Mouse (Mus musculus) ES-E14 (cell line): ENCODE data around the gene Spata13. TPM values are rescaled to one million over a fixed set of nuclear protein-coding genes. Genes with fewer than 3 reads are reported as not detected.
A peak's percentile ranks its signal among the peaks of the same experiment; 100 is the strongest.

Experiments
- DNase-seq: peaks from one replicate; pipeline ENCODE4 v3.0.0-alpha.2; 2013; ENCODE audit warnings: low read depth, low spot score
- H3K27ac ChIP-seq: 2 replicates; pipeline ENCODE4 v1.5.1; 2012; ENCODE audit warnings: low read depth, mild to moderate bottlenecking, low read length, moderate library complexity, mixed read lengths; ENCODE audit not compliant: poor library complexity, insufficient read depth, severe bottlenecking
- H3K36me3 ChIP-seq: 2 replicates; pipeline ENCODE4 v1.6.1; 2012; ENCODE audit warnings: mild to moderate bottlenecking, low read length, moderate library complexity, mixed read lengths; ENCODE audit not compliant: control insufficient read depth, poor library complexity, insufficient read depth, severe bottlenecking
- H3K4me1 ChIP-seq, 2 experiments: fragments of 150-350 bp in 1 of 2; sonication (generic) in 1 of 2; 2 replicates each; pipeline ENCODE4 v1.6.1; 2012; ENCODE audit warnings: low read length in 2 of 2, mild to moderate bottlenecking in 1 of 2, mixed read lengths in 1 of 2; ENCODE audit not compliant: control insufficient read depth in 2 of 2, insufficient read depth in 2 of 2, poor library complexity in 1 of 2
- H3K4me3 ChIP-seq, 2 experiments: fragments of 150-350 bp in 1 of 2; sonication (generic) in 1 of 2; 2 replicates each; pipeline ENCODE4 v1.5.1; 2012; ENCODE audit warnings: low read length in 2 of 2, low read depth in 1 of 2, mild to moderate bottlenecking in 1 of 2, mixed read lengths in 1 of 2; ENCODE audit not compliant: insufficient read depth in 1 of 2, poor library complexity in 1 of 2, severe bottlenecking in 1 of 2
- H3K9ac ChIP-seq: 2 replicates; pipeline ENCODE4 v1.6.1; 2012; ENCODE audit warnings: low read depth, mild to moderate bottlenecking, low read length, mixed read lengths; ENCODE audit not compliant: poor library complexity, insufficient read depth, severe bottlenecking
- H3K9me3 ChIP-seq: fragments of 150-350 bp; sonication (generic); 2 replicates; pipeline ENCODE4 v1.6.1; 2012; ENCODE audit warnings: low read depth, mild to moderate bottlenecking, low read length; ENCODE audit not compliant: control insufficient read depth, insufficient read depth
- CHD2 ChIP-seq: IDR thresholded peaks from 2 replicates; pipeline ENCODE4 v1.6.1; 2014; ENCODE audit warnings: mild to moderate bottlenecking, low read depth, low read length, inconsistent platforms
- HCFC1 ChIP-seq: IDR thresholded peaks from 2 replicates; pipeline ENCODE4 v1.6.1; 2012; ENCODE audit warnings: low read length, inconsistent platforms, borderline replicate concordance; ENCODE audit not compliant: insufficient read depth
- MAFK ChIP-seq: IDR thresholded peaks from 2 replicates; pipeline ENCODE4 v1.6.1; 2014; ENCODE audit warnings: mild to moderate bottlenecking, low read depth, low read length, inconsistent platforms; ENCODE audit not compliant: insufficient read depth
- ZC3H11A ChIP-seq: IDR thresholded peaks from 2 replicates; pipeline ENCODE4 v1.6.1; 2012; ENCODE audit warnings: low read depth, mild to moderate bottlenecking, inconsistent platforms, low read length, borderline replicate concordance
- ZNF384 ChIP-seq: IDR thresholded peaks from 2 replicates; pipeline ENCODE4 v1.6.1; 2012; ENCODE audit warnings: low read depth, low read length, inconsistent platforms
- in situ Hi-C, 2 experiments: fragments of 600-800 bp; cut with MboI; formaldehyde crosslinking; loops; one replicate each; pipeline ENCODE4 v1.15.1; 2025; ENCODE audit warnings: low sequenced_read_pairs in 2 of 2, inconsistent platforms in 1 of 2; ENCODE audit not compliant: unreplicated experiment in 2 of 2
- total RNA-seq: library from RNA; depleted of rRNA; stranded (reverse); fragments of 300-350 nt; gene quantifications from 2 replicates; pipeline ENCODE4 v1.2.3, GENCODE M21; 2012

Spata13 gene
- total RNA-seq, 1 experiment: 14.9 TPM

DNA sequence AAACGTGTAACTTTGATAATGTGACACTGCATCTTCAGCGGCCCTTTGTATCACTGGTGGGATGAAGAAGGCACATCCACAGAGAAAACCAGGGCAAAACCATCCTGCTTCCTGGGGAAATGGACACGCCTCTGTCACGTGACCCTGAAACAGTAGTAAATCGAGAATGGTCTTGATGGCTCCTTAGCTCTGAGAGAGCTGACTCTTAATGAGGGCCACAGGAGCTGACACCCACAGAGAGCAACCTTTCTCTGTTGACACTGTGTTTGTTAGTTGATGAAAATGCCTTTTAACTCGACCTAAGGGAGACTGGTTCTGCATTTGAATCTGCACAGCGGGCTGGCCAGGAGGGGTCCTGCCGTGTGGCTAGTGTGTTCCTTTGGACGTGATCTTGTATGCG is 128.0 kb downstream of the Spata13 start:
- Histone ChIP-seq H3K4me3 (no peak overlapping the region), H3K9ac (no peak overlapping the region), H3K9me3 (no peaks in the 10 kb centered on the region), H3K27ac (no peak overlapping the region), H3K36me3 (peaks cover 32% of the 10 kb centered on the region), H3K4me1 (peaks cover 18 to 39% of the 10 kb centered on the region in 2 experiments)
- DNase-seq: no peak
- in situ Hi-C loops: no loop called here
- TF ChIP-seq HCFC1 (no peak), MAFK (no peak), CHD2 (no peak), ZNF384 (no peak), ZC3H11A (no peak)

DNA sequence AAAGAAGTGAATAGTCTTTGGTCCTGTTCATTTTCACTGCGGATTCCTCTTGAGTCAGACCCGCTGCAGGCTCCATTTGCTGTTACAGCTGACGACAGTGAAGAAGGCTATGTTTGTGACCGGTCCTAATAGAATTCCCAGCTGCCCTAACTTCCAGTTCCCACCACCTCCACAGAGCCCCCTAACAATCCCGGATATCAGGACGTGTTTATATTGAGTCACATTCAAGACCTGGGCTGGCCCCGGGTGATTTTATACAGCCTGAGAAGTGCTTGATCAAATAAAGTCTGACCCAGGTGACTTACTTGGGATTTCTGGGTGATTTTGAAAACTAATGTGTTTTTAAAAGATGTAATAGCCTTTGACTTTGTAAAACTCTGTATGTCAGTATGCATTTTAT is 129.0 kb downstream of the Spata13 start:
- Histone ChIP-seq H3K9me3 (no peaks in the 10 kb centered on the region), H3K4me3 (no peak overlapping the region), H3K4me1 (peaks cover 18 to 39% of the 10 kb centered on the region in 2 experiments), H3K9ac (no peak overlapping the region), H3K36me3 (peaks cover 27% of the 10 kb centered on the region), H3K27ac (no peak overlapping the region)
- TF ChIP-seq HCFC1 (no peak), ZNF384 (no peak), ZC3H11A (no peak), MAFK (no peak), CHD2 (no peak)
- DNase-seq: no peak
- in situ Hi-C loops: no loop called here

DNA sequence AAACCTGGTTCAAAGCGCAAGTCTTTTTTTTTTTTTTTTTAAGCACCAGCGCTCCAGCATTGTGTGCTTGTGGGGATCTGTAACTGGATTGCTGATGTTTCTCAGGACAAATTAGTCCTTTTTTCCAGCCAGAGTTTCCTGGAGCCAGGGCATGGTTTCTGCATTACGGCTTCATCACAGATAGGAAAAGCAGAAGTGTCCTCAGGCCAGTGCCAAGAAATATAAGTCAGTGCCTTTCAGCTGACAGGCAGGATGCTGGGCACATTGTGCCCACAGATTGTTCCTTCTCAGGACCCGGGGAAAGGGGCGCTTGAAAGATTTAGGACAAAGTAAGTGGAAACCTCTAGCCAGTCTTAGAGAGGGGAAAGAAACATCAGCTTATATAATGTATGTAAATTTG is 129.9 kb downstream of the Spata13 start:
- Histone ChIP-seq H3K36me3 (peaks cover 24% of the 10 kb centered on the region), H3K9me3 (no peaks in the 10 kb centered on the region), H3K4me1 (peaks cover 18 to 39% of the 10 kb centered on the region in 2 experiments), H3K4me3 (no peak overlapping the region), H3K27ac (no peak overlapping the region), H3K9ac (no peak overlapping the region)
- no peak for DNase-seq
- in situ Hi-C loops: no loop called here
- TF ChIP-seq CHD2 (no peak), MAFK (no peak), HCFC1 (no peak), ZC3H11A (no peak), ZNF384 (no peak)

DNA sequence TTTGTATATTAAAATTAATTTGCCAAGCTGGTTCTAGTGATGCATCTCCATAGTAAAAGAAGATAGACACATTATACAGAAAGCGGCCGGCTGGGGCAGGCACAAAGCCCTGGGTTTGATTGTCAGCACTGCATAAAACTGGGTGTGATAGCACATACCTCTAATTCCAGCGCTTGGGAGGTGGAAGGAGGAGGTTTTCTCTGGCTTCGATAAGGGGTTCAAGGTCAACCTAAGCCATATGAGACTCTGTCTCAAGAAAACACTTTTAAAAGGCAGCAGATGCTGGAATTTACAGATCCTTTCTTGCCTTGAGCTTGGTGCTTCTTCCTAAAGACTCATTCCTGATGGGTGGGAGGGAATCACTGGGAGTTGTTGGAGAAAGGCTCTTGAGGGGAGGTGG is 130.7 kb downstream of the Spata13 start:
- Histone ChIP-seq H3K4me1 (peaks cover 18 to 39% of the 10 kb centered on the region in 2 experiments), H3K4me3 (no peak overlapping the region), H3K9me3 (no peaks in the 10 kb centered on the region), H3K27ac (peak overlapping the region; percentile 6; the same call in 1 of the 2 replicates), H3K9ac (no peak overlapping the region), H3K36me3 (peaks cover 17% of the 10 kb centered on the region)
- DNase-seq: no peak
- in situ Hi-C loops: no loop called here
- no peak for TF ChIP-seq ZNF384
- TF ChIP-seq CHD2: 0 out of 2 replicates have a peak, but pooled peaks have one; percentile 22

DNA sequence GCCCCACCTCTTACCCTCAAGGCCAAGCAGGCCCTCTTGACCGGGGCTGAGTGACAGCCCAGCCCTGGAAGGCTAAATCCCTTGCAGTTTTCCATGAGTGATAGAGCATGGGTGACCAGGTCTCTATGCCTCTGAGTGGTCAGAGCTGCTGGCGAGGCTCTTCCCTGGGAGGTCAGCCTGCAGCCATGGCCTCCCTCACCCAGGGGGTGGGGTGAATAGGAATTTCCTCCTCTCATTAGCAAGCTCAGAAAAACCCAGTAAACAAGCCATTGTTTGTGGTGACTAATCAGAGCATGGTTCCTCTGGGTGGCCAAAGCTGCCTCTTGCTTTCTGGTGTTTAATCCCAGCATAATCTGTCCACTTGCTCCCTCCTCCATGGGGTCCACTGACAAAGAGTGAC is 131.2 kb downstream of the Spata13 start:
- in situ Hi-C loops: no loop called here
- peaks cover 17% of the 10 kb centered on the region for H3K36me3 ChIP-seq
- no peak for TF ChIP-seq MAFK
- no peak for TF ChIP-seq CHD2
- TF ChIP-seq ZNF384: no peak
- no peak for TF ChIP-seq HCFC1
- H3K27ac ChIP-seq: peak overlapping the region; percentile 6; the same call in 1 of the 2 replicates
- no peaks in the 10 kb centered on the region for H3K9me3 ChIP-seq
- peaks cover 18 to 39% of the 10 kb centered on the region in 2 experiments for H3K4me1 ChIP-seq
- no peak overlapping the region for H3K9ac ChIP-seq
- DNase-seq: no peak
- H3K4me3 ChIP-seq: no peak overlapping the region
